Mouse (Mus musculus) cerebellum, adult 2 months (tissue): ENCODE results near the gene Dnlz.

Experiments
- CTCF ChIP-seq: fragments of 200-500 bp; IDR thresholded peaks from 2 replicates; pipeline ENCODE4 v1.5.1; 2011; ENCODE audit warnings: low read depth, mild to moderate bottlenecking, control low read depth, low read length, moderate library complexity, borderline replicate concordance; ENCODE audit not compliant: insufficient read depth
- POLR2A ChIP-seq: fragments of 200-500 bp; IDR thresholded peaks from 2 replicates; pipeline ENCODE4 v1.6.1; 2011; ENCODE audit warnings: low read length, control low read depth, borderline replicate concordance; ENCODE audit not compliant: insufficient read depth

DNA sequence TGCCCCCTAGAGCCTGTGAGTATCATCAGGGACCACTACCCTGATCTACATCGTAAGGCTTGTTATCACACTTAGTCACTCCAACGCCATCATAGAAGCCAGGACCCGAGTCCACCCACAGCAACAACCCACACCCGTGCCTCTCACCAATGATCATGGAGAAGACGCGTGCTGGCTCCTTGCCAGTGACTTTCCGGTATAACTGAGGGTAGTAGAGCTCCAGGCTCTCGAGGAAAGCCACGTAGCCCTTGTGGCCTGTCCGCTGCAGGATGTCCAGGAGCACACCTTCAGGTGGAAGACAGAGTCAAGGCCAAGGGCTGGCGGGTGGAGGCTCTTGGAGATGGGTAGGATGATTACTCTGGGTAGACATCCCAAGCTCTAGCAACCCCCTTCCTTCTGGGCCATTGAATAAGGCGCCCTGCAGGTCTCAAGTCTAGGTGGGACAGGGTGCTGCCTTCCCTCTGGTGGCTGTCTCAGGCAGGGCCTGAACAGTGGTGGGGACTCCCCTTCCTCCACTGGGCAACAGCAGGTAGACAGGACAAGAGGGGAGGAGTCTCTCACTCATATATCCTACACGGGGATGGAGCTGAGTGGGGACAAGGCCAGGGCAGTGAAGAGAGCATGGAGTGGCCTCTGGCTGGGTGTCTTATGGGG, 6.9 kb upstream of the Dnlz start:
- TF ChIP-seq CTCF: no peak
- no peak for TF ChIP-seq POLR2A
